Mouse (Mus musculus) forelimb bud, embryonic 11.5 days (tissue): ENCODE data around the gene Lpp.

Experiments
- DNase-seq: peaks from one replicate; pipeline ENCODE4 v3.0.0-alpha.2; 2012; ENCODE audit warnings: low read depth, low spot score

The Lpp gene

DNA sequence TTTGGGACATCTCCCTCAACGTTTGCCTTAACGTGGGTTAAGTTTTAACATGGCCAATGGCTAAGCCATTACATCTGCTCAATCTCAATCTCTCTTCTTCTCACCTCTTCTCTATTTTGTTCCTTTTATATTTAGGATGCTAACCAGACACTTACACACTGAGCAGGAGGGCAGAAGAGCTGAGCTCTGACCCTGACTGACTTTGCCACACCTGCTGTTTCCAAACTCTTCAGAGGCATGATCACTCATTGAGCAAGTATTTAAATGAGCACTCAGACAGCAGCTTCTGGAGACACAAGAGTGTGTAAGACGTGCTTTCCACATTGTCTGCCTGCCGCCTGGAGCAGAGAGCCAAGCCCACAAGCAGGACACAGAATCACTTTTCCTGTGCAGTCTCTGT, 77.7 kb downstream of the Lpp start:
- no peak for DNase-seq

DNA sequence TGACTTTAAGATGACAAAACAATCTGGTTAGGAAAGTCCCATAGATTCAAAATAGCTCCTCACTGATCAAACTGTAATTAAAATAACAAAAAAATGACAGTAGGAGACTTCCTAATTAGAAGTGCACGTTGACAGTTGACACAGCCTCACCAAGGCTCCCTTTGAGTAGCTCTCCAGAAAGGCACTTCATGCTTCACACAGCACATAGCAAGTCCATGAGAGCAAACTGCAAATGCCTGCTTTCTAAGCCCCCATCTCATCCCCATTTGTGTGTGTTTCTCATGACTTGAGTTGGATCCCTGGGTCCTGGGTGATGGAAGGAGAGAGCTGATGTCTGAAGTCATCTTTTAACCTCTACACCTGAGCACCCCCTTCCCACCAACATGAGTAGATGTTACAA, 78.5 kb downstream of the Lpp start:
- no peak for DNase-seq

DNA sequence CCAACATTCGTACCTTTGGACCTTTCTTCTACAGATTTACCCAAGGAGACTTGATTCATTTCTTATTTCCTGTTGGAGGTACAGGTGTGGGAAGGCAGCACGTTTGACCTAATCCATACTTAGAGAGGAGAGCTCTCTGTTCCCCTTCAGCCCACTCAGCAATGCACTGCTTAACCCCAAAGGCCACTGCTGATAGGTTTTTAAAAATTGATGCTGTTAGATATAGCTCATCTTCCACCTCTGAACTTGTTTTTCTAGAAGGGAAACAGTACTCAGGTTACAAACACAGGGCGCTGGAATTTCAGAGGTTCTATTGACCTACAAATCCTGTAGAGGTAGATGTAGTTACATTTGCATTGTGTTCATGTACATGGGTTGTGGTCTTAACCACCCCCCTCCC, 80.7 kb downstream of the Lpp start:
- DNase-seq: no peak

DNA sequence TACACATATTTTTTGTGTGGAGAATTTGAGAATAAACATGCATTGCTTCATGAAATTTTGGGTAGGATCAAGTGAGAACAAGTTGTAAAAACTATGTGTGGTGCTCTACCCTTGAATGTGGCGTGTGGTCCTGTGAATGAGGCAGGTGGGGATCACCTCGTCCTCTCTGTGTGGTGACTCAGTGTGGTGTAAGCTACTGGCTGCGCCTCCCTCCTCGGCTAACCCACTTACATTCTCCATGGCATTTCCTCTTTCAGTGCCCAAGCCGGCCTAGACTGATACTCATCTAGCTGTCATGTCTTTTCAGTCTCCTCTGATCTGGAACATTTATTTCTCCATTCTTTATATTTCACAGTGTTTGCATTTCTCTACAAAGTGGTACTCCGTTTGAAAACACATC, 81.5 kb downstream of the Lpp start:
- no peak for DNase-seq

DNA sequence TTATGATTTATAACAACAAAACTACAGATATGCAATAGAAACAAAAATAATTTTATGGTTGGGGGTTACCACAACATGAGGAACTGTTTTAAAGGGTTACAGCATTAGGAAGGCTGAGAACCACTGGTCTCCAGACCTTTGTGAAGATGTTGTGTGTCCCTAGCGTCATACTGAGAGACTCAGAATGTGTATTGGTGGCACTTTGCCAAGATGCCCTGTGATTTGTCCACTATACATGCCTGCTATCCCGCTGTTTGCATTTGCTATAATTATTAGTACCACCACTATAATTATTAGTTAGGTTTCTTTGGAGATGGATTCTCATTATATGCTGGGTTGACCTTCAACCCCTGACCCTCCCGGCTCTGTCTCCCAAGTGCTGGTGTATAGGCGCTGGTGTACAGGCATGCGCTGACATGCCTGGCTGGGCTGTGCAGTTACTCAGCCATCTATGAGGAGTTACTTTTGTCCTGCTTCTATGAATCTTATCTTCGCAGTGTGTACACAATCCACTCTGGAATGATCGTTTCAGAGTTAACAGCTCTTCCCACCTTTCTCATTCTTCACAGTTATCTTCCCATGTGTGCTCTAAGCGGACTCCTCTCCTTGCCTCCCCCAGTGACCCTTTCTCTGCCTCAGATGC, 82.1 kb downstream of the Lpp start:
- no peak for DNase-seq

DNA sequence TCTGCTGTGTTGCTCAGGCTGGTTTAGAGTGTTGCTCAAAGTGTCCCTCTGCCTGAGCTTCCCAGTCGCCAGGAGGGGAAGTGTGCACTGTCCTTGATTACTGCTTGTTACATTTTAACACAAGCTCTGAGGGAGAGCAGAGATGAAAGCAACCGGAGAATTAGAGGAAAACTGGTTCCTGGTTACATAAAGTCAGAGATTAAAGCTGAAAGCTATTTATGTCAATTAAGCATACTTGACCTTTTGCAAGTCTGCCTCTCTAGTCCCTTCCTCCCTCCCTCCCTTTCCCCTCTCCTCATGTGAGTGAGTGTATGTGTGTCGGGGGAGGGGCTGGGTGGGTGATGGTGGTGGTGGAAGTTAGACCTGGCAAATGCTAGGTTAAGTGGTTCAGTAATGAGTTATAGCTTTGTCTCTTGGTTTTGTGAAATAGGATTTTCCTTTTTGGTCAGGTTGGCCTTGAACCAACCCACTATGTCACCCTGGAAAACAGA, 83.6 kb downstream of the Lpp start:
- no peak for DNase-seq

DNA sequence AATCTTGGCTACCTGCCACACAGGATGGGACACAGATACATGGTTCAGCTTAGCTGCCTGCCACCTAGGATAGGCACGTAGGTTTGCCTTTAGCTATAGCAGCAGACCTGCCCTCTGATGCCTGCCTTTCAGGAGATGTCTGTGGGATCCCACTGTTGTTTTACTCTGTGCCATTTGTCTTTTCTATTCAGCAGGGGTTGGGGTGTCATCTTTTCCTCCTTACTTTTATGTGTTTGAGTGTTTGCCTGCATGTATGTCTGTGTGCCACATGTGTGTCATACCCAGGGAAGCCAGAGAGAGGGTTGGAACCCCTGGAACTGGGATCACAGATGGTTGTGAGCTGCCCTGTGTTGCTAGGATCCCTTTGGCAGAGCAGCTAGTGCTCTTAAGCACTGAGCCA, 84.7 kb downstream of the Lpp start:
- DNase-seq: no peak

DNA sequence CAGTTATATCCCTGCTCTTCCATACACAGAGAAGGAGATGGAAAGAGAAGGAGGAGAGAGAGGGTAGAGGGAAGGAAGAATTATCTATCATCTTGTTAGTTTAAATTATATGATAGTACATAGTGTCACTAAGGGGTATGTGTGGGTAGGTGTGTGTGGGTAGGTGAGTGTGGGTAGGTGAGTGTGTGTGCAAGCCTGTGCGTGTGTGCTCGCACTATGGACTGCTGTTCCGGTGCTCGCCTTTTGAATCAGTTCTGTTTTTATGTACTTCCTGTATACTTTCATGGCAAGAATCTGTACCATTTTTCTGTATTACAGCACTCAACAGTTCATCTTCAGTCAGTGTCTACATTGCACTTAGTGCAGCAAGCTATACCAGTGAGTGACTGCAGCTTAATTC, 85.5 kb downstream of the Lpp start:
- DNase-seq: no peak

DNA sequence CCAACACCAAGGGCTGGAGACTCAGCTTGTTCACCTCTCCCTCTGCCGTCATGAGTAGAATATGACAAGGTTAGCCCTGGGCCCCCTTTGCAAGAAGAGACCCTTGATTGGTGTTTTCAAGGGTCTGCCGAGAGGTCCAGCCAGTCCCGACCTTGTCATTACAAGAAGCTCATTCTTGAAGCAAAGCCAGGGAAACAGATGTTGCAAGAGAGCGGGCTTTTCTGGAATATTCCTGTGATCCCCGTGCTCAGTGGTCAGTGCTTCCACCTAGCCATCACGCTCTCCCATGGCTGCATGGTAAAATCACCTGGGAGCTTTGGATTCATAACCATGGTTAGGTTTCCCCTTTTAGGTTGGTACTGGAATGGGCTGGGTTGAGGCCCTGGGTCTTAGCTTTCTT, 89.3 kb downstream of the Lpp start:
- DNase-seq: no peak

DNA sequence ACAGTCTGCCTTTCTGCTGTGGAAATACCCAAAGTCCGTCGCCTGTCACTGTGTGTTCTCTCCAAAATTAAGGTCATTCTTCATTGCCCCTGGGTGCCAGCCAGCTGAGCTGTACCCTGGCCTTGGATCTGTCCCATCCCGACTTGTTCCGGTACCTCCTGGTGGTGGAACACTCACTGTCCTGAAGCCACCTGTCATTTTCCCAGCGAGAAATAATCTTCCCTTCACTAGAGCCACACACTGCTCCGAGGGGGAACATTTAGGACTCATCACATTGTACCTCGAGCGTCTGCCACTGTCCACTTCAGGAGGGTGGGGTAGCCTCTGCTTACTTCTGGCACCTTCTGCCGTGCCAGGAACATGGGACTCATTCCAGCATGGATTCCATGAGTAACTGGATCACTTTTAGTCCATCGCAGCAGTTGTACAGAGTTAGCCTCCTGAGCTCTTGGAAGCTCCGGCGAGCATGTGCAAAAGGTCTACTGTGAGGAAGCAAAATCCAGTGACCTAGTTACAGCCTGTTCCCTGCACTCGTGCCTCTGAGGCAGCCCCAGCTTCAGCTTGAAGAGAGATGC, 90.3 kb downstream of the Lpp start:
- no peak for DNase-seq

DNA sequence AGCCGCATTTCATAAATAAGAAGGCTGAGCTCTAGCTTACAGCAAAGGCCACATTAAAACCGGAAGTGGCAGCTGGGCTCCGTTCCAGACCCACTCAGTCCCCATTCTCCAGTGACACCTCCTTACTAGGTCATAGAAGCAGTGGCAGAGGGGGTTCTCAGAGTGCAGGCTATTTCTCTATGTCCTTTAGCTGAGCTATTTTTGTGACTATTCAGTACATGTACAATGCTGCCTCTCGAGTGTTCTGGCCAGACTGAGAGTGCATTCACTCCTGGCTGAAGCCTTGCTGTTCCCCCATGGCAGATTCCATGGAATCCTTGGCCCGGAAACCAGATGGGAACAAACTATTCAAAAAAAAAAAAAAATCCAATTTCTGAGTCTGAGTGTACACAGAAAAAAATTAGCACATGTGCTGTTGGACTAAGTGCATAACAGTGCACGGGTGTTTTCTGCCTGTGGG, 94.5 kb downstream of the Lpp start:
- DNase-seq: no peak

DNA sequence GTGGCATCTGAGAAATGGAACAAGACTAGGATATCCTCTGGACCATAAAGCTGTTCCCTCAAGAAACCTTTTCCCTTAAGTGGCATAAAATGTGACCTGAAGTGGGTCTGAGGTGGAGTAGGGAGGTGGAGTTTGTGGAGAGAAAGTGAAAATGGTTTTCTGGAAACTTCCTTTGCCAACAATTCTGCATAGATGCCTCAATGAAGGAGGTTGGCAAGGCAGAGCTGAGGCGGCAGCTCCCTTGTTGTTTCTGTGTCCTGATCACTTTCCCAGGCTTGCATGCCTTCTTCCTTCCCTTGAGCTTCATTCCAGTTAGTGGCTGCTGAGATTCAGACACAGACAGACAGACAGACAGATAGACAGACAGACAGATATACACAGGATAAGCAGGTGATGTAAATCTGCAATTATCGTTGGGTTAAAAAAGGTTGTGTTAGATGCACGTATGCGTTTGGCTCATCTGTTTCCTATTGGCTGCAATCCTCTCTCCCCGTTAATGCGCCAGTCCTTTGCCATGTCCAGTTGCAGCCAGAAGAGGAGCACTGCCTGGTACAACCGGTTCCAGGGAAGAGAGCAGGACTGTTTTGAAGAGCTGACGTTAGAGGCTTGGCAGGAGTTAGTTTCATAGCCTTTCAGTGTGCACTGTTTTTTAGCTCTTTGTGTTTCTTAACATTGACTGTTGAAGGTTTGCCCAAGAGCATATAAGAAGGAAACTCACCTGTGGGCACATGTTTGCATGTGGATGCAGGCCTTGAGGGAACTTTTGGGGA, 96.4 kb downstream of the Lpp start:
- no peak for DNase-seq

DNA sequence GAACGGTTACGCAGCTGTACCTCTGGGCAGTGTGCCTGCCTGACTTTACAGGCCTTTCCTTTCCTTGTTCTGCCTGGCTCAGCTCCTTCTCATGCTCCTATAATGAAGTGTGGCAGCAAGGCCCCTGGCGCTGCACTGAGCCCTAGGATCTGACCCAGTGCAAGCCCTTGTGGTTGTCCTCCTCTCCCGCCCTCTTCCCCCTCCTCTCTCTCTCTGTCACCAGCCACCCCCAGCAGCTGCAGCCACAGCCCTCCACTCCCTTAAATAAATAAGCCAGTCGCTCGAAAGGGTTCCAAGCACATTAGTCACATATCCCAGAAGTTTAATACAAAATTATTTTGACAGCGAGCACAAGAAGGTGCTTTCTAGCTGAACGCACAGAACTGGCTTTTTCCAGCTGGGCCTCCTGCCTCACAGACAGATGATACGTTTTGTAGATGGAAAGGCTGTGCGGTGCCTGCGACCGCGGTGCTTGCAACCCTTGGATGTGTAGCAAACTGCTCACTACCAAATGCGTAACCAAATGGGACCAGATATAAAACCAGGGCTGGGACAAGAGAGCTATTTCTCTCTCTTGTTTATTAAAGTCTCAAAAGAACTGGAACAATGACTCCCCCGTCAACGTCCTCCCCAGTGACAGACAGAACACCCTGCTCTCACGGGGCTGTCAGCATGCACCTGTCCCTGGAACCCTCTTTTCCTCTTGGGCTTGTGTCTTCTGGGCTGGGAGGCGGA, 97.6 kb downstream of the Lpp start:
- DNase-seq: peak; percentile 46

DNA sequence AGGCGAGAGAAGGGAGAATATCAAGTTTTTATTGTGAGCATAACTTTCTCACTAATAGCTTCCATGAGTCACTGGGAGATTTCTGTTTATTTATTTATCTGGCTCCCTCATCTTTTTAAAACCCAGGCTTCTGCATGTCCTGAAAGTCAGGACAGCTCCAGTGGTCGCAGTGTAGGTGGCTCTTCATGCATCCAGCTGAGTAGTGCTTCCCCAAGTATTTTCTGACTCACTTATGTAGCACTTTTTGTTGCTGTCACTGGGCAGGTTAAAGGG, 98.1 kb downstream of the Lpp start:
- DNase-seq: no peak

DNA sequence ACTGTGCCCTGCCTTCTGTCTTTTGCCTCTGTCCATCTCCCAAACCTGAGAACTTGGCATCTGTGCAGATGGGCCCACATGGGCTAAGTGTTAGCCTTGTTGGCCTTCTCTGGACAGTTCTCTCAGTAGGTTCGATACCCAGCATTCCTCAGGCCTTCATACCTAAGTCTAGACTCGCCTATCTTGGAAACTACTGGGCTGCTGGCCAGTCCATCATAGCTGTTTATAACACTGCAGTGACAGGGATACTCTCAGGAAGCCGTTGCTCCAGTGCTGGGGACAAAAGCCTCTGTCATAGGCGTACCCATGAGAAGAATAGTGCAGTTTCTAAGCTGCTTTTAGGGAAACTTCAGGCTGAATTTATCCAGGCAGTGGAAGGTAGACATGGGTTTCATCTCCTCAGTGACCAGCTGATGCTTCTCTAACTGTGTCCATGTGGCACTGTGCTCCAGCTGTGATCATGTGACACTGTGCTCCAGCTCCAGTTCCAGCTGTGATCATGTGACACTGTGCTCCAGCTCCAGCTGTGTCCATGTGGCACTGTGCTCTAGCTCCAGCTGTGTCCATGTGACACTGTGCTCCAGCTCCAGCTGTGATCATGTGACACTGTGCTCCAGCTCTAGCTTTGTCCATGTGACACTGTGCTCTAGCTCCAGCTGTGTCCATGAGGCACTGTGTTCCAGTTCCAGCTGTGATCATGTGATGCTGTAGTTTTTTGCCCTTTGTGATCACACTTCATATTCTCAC, 99.1 kb downstream of the Lpp start:
- no peak for DNase-seq

DNA sequence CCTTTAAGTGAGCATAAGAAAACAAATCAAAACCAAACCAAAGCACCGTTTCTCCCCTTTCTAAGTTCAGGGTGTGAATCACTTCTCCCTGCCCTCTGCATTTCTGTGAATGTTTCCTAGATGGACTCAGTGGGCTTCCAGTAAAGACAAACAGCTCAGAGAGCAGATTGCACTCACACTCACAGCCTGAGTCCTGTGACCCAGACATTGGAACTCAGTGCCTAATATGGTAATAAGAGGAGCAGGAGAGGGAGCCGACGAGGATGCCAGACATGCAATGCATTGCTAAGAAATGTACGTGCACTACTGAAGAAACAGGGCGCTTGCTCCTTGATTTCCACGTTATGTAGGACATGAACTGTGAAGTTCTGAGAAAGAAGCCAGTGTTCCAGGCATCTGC, 101.2 kb downstream of the Lpp start:
- no peak for DNase-seq

DNA sequence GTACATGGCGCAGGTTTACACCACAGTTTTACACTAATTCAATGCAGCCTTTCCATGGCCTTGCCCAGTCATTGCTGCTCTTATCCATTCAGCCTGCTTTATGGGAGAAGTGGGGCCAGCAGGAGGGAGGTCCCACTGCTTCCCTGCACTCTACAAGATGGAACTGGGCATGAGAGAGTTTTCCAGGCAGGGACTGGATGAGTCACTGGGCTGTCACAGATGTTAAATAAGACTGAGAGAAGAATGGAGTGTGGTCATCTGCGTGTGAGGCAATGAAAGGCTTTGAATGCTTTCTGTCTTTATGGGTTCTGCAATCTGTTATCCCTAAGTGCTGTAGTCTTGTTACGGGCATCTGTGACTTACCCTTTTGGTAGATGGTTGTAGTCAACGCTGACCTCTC, 102.2 kb downstream of the Lpp start:
- DNase-seq: no peak

DNA sequence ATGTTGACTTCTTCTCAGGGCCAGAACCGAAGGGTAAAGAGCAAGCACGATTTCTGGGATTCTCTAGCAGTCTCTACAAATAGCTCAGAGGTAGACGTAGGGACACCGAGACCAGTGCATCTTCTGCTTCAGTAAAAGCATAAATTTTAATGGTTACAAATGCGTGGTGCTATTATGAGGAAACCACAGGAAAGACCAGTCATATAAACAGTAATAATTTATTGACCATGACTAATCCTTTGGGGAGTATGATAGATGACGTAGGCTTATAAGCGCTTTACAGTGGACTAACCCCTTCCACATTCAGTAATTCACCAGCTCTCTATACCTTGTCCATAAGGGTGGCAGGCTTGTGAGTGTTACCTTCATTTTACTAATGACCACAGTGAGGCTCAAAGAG, 103.3 kb downstream of the Lpp start:
- no peak for DNase-seq

DNA sequence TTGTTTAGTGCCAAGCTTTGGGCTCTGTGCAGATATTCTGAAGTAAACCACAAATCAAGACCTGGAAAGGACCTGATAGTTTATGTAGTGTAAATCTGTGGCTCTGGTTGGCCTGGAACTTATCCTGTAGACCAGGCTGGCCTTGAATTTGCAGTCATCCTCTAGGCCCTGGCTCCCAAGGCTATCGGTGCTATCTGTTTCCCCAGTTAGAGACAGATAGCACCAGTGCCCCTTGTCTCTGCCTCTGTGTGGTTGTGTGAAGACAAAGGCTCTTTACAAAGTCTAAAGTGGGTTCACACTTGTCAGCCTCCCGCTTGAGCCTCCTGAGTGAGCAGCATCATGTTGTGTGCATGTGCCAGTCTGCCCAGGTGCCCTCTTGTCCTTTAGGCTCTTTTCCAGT, 104.1 kb downstream of the Lpp start:
- DNase-seq: no peak

DNA sequence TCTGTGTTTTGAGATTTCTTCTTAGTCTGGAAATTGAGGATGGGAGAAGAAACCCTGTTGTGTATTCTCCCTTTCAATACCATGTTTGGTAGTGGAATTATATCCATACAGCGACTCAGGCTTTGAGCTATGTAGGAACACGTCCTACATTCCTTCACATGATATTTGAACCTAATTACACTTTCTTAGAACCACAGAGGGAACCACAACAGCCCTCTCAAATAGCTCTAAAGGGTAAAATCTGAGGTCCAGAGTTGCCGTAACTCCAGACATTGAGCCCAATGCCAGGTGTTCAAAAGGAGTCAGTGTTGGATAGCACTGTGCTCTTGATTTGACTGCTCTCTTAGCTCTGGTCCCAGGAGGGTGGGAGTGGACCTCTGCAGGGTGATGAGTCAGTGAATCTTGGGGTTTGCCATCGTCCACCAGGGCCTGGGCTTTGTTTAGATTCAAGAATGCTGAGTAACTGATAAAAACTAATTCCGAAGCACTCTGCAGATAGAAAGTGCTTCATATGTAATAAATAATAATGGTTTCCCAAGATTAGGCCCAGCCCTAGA, 104.9 kb downstream of the Lpp start:
- DNase-seq: no peak

DNA sequence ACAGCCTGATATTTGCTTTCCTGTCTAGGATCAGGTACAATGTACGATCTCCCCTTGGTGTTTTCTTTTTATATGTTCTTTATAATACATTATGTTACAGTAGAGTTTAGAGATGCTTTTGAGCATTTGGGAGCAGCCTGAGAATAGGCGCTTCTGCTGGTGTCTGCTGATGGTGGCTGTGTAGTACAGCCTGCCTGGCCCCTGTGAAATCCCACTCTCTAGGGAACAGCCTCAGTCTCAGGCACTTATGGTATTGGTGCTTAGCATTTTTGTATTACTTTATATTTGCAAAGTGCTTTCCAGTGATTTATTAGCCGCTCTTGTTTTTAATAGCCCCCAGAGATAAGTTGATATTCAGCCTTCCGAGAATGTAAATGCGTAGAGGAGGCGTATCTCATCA, 107.9 kb downstream of the Lpp start:
- no peak for DNase-seq
